Mouse (Mus musculus) erythroblast, embryonic 14.5 days (primary cell): Measurements from ENCODE around the gene Umps. TPM values are rescaled to one million over a fixed set of nuclear protein-coding genes. Genes with fewer than 3 reads are reported as not detected.

Source experiments
- H3K27me3 ChIP-seq: 2 replicates; pipeline ENCODE4 v1.6.1; 2012; ENCODE audit warnings: inconsistent platforms; ENCODE audit not compliant: control insufficient read depth
- H3K36me3 ChIP-seq: 2 replicates; pipeline ENCODE4 v1.6.1; 2012; ENCODE audit warnings: mild to moderate bottlenecking, inconsistent platforms; ENCODE audit not compliant: control insufficient read depth
- H3K4me1 ChIP-seq: 2 replicates; pipeline ENCODE4 v1.6.1; 2012; ENCODE audit warnings: inconsistent platforms; ENCODE audit not compliant: control insufficient read depth
- H3K4me3 ChIP-seq: replicated peaks from 2 replicates; pipeline ENCODE3; 2012; ENCODE audit warnings: moderate library complexity, mild to moderate bottlenecking, inconsistent platforms
- H3K9me3 ChIP-seq: 2 replicates; pipeline ENCODE4 v1.6.1; 2012; ENCODE audit warnings: low read length, inconsistent platforms, mixed read lengths; ENCODE audit not compliant: control insufficient read depth
- GATA1 ChIP-seq: IDR thresholded peaks from 2 replicates; pipeline ENCODE4 v1.6.1; 2012; ENCODE audit warnings: low read length, inconsistent platforms, mixed read lengths
- TAL1 ChIP-seq: IDR thresholded peaks from 3 replicates; pipeline ENCODE4 v1.6.1; 2012; ENCODE audit warnings: low read length, inconsistent platforms, mixed read lengths
- polyA plus RNA-seq: library from polyadenylated mRNA; stranded (reverse); fragments of >175 nt; gene quantifications from 2 replicates; pipeline ENCODE4 v1.2.3, GENCODE M21; 2012

Umps gene
- polyA plus RNA-seq, 1 experiment = 0.77 TPM

GRCm38 (mm10) chr16:33946021-33946420, 20.8 kb downstream of the Umps start:
- Histone ChIP-seq H3K4me1 (no peaks in the 10 kb centered on the region), H3K36me3 (no peaks in the 10 kb centered on the region; the same call in 1 of the 2 replicates), H3K27me3 (no peaks in the 10 kb centered on the region), H3K4me3 (no peak overlapping the region), H3K9me3 (no peaks in the 10 kb centered on the region)
- TF ChIP-seq TAL1 (no peak), GATA1 (no peak)

GRCm38 (mm10) chr16:33944772-33945171, 22.1 kb downstream of the Umps start:
- H3K36me3 ChIP-seq = no peaks in the 10 kb centered on the region; the same call in 1 of the 2 replicates
- no peaks in the 10 kb centered on the region for H3K27me3 ChIP-seq
- H3K9me3 ChIP-seq = no peaks in the 10 kb centered on the region
- TF ChIP-seq GATA1 (no peak), TAL1 (no peak)
- no peak overlapping the region for H3K4me3 ChIP-seq
- no peaks in the 10 kb centered on the region for H3K4me1 ChIP-seq

GRCm38 (mm10) chr16:33944126-33944525, 22.7 kb downstream of the Umps start:
- no peak overlapping the region for H3K4me3 ChIP-seq
- TF ChIP-seq TAL1 = no peak
- TF ChIP-seq GATA1 = no peak
- H3K36me3 ChIP-seq = no peaks in the 10 kb centered on the region; the same call in 1 of the 2 replicates
- no peaks in the 10 kb centered on the region for H3K9me3 ChIP-seq
- H3K27me3 ChIP-seq = no peaks in the 10 kb centered on the region
- H3K4me1 ChIP-seq = no peaks in the 10 kb centered on the region

GRCm38 (mm10) chr16:33943388-33943787, 23.4 kb downstream of the Umps start:
- no peaks in the 10 kb centered on the region; the same call in 1 of the 2 replicates for H3K36me3 ChIP-seq
- H3K9me3 ChIP-seq = no peaks in the 10 kb centered on the region
- TF ChIP-seq GATA1 (no peak), TAL1 (no peak)
- no peaks in the 10 kb centered on the region for H3K27me3 ChIP-seq
- no peaks in the 10 kb centered on the region for H3K4me1 ChIP-seq
- H3K4me3 ChIP-seq = no peak overlapping the region

GRCm38 (mm10) chr16:33942341-33942740, 24.5 kb downstream of the Umps start:
- H3K4me1 ChIP-seq = no peaks in the 10 kb centered on the region
- H3K4me3 ChIP-seq = no peak overlapping the region
- H3K36me3 ChIP-seq = no peaks in the 10 kb centered on the region; the same call in 1 of the 2 replicates
- TF ChIP-seq TAL1 = no peak
- TF ChIP-seq GATA1 = no peak
- H3K9me3 ChIP-seq = no peaks in the 10 kb centered on the region
- no peaks in the 10 kb centered on the region for H3K27me3 ChIP-seq

GRCm38 (mm10) chr16:33941271-33941781, 25.5 kb downstream of the Umps start:
- no peaks in the 10 kb centered on the region for H3K4me1 ChIP-seq

GRCm38 (mm10) chr16:33940095-33940494, 26.7 kb downstream of the Umps start:
- H3K27me3 ChIP-seq = no peaks in the 10 kb centered on the region
- TF ChIP-seq TAL1 (no peak), GATA1 (no peak)
- no peak overlapping the region for H3K4me3 ChIP-seq
- H3K4me1 ChIP-seq = no peaks in the 10 kb centered on the region
- no peaks in the 10 kb centered on the region for H3K9me3 ChIP-seq
- no peaks in the 10 kb centered on the region; the same call in 1 of the 2 replicates for H3K36me3 ChIP-seq

More at GRCm38 (mm10) chr16:33941271-33941781, 25.5 kb downstream of the Umps start:
- Histone ChIP-seq H3K27me3 (no peaks in the 10 kb centered on the region), H3K36me3 (no peaks in the 10 kb centered on the region; the same call in 1 of the 2 replicates), H3K9me3 (no peaks in the 10 kb centered on the region), H3K4me3 (no peak overlapping the region)
- TF ChIP-seq GATA1 = no peak
- TF ChIP-seq TAL1 = no peak

GRCm38 (mm10) chr16:33939636-33940035, 27.2 kb downstream of the Umps start:
- Histone ChIP-seq H3K27me3 (no peaks in the 10 kb centered on the region), H3K4me1 (no peaks in the 10 kb centered on the region), H3K9me3 (no peaks in the 10 kb centered on the region), H3K36me3 (no peaks in the 10 kb centered on the region; the same call in 1 of the 2 replicates), H3K4me3 (no peak overlapping the region)
- TF ChIP-seq TAL1 = no peak
- no peak for TF ChIP-seq GATA1

GRCm38 (mm10) chr16:33939133-33939531, 27.7 kb downstream of the Umps start:
- TF ChIP-seq TAL1 (no peak), GATA1 (no peak)
- no peaks in the 10 kb centered on the region for H3K27me3 ChIP-seq
- H3K9me3 ChIP-seq = no peaks in the 10 kb centered on the region
- H3K36me3 ChIP-seq = no peaks in the 10 kb centered on the region; the same call in 1 of the 2 replicates
- H3K4me1 ChIP-seq = no peaks in the 10 kb centered on the region
- no peak overlapping the region for H3K4me3 ChIP-seq
